Comparison of ENCODE assay signal across 11 mouse cellular contexts in the genomic region with DNA sequence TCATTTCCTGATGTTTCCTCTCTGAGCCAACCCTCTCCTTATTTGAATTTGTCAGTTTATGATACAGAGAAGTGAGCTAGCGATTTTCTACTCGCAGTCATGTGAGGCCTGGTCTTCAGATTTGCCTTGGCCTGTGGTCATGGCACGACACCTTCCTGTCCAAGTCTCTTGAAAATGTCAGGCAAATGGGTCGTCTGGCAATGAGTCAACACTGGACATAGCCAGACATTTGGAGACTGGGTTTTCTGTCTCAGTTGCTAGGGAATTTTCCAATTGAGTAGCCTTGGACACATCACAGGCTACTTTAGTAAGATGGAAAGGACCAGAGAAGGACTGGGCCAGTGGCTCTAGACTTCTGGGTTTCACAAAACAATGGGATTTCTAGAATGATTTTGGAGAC.
"Had no signal": no experiment of that assay in that cellular context is flagged by ENCODE, and none has a peak within 500 bp of the region (broad histone marks: within the 10 kb centered on the region; RNA-seq: fewer than 3 reads in every experiment).

No protein-coding gene starts in this region.

- H3K4me1 ChIP-seq: stomach, embryonic 15.5 days had no signal

- H3K27ac ChIP-seq: limb, embryonic 15.5 days; liver, embryonic 12.5 days; midbrain, embryonic 12.5 days; neural tube, embryonic 15.5 days; stomach, embryonic 15.5 days had no signal

- ATAC-seq: liver, embryonic 12.5 days had no signal

- H3K36me3 ChIP-seq: limb, embryonic 15.5 days; liver, embryonic 12.5 days; midbrain, embryonic 12.5 days; neural tube, embryonic 15.5 days; stomach, embryonic 15.5 days had no signal

- H3K4me2 ChIP-seq: limb, embryonic 15.5 days; liver, embryonic 12.5 days; lung, embryonic 14.5 days; midbrain, embryonic 12.5 days; neural tube, embryonic 15.5 days; stomach, embryonic 15.5 days had no signal

- H3K9ac ChIP-seq: limb, embryonic 15.5 days; liver, embryonic 12.5 days; lung, embryonic 14.5 days; midbrain, embryonic 12.5 days; neural tube, embryonic 15.5 days; stomach, embryonic 15.5 days had no signal

- H3K27me3 ChIP-seq: limb, embryonic 15.5 days; neural tube, embryonic 15.5 days; stomach, embryonic 15.5 days had no signal

- H3K4me3 ChIP-seq: limb, embryonic 15.5 days; liver, embryonic 12.5 days; midbrain, embryonic 12.5 days; myocyte; neural tube, embryonic 15.5 days; stomach, embryonic 15.5 days had no signal

- H3K9me3 ChIP-seq: limb, embryonic 15.5 days; liver, embryonic 12.5 days; midbrain, embryonic 12.5 days; neural tube, embryonic 15.5 days; stomach, embryonic 15.5 days had no signal

- DNase-seq: kidney, postnatal 14 days; lung, embryonic 14.5 days; lung, postnatal 14 days; right cerebral cortex, adult 18-20 months; thymus, postnatal 36 days had no signal
